Mouse (Mus musculus) embryonic fibroblast, embryonic 13.5 days (primary cell): Measurements from ENCODE around the gene Rasgrf2.

Source experiments
- CTCF ChIP-seq: IDR thresholded peaks from 2 replicates; pipeline ENCODE4 v1.5.1; 2011; ENCODE audit warnings: mild to moderate bottlenecking, control low read depth, low read length, moderate library complexity, borderline replicate concordance; ENCODE audit not compliant: insufficient read depth
- POLR2A ChIP-seq: IDR thresholded peaks from 2 replicates; pipeline ENCODE4 v1.6.1; 2011; ENCODE audit warnings: low read depth, mild to moderate bottlenecking, control low read depth, low read length, moderate library complexity

DNA sequence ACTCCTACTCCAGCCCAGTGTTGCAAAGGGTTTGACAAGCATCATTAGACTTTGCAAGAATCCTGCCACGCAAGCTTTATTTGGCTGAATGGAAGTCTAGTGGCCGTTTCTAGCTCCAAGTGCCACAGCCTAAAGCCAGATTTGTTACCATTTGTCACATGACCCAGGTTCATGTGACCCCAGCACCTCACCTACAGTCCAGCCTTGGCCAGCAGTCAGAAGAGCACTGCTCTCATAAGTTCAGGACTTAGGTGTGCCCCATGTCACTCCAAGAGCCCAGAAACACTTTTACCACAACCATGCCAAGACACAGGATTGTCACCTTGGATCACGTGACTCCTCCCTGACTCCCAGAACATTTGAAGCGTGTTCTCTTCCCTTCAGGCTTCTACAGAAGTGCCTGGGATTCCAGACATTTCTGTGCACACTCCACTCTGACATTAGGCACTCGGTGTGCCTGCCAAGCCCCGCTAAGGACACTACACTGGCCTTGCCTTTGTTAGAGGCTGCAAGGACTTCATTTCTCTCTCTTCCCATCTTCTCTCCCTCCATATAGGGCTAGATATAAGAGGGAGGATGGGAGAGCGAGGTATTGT lies 257.6 kb downstream of the Rasgrf2 start:
- TF ChIP-seq POLR2A (no peak), CTCF (no peak)
